Mouse (Mus musculus): ENCODE measurements around the gene 1700122O11Rik. TPM values are rescaled to one million over a fixed set of nuclear protein-coding genes. Genes with fewer than 3 reads are reported as not detected.

Gene 1700122O11Rik
- total RNA-seq (2022) = not detected

DNA sequence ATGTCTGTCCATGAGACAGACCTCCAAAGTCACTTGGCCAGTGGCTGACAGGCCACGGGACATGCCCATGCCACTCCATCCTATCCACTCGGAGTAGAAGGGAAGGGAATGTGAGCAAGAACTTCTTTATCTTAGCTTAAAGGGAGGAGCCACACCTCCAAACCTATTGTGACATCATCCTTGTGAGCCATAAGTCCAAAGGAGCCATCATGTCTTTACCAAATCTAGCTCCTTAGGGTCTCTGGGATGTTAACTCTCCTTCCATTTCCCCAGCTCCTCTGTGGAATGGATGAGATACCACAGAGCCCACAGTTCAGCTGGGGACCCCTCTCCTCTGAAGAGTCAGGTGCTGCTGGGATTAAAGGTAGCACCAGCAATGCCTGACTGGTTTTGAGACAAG, at the start of gene 1700122O11Rik:
Gene 1700122O11Rik, minus strand, starts transcription at position 101 of the 400 bp plus-strand sequence.
- no peak for DNase-seq (ENCODE audit: low spot score)

DNA sequence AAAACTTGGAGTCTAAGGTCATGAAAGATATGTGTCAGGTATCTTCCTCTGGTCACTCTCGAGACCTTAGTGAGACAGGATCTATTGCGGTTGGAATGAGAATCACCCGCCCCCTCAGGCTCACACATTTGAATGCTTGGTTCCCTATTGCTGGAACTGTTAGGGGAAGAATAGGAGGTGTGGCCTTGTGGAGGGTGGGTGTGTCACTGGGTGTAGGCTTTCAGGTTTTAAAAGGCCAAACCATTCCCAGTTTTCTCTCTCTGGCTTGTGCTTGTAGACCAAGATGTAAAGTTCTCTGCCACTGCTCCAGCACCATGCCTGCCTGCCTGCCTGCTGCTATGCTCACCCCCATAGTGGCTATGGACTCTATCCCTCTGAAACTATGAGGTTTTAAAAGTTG, 42.5 kb upstream of the 1700122O11Rik start:
- DNase-seq (ENCODE audit: low spot score) = no peak

DNA sequence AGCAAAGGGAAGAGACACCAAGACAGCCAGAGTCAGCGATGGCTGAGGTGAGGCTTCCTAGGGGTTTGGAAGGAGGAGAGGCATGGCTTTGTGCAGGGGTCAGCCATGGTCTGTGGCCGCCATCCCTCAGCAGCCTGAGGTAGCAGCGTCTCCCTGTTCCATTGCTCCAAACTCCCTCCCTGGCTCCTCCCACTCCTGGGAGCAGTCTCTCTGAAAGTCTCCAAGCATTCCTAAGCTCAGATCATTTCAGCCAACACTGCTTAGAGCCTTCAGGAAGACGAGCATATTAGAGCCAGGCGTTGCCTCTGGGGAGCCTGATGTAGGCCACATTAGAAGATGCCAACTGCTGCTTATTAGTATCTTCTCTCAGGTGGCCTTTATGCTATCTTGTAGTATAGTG, 29.6 kb upstream of the 1700122O11Rik start:
- no peak for DNase-seq (ENCODE audit: low spot score)

DNA sequence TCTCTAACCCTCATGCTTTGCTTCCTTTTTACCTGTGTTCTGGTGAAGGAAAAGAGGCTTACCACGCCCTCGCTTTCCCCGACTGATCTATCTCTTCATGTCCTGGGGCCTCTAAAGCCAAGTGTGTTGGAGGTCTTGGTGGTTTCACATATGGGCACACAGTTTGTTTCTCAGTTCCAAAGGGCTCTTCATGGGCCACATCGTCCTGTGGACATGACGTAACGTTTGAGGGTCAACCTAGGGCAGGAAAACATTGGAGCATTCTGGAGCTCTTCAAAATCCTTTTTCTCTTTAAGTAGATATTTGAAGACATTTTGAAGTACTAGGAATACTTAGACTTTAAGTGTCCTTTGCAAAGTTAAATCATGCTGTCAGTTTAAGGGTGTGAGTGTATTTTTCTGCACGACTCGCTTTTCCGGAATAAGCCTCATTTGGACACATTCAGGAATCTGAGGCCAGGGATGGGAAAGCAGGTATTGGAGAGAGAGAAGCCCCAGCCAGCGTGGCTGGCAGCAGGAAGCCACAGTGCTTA, 29.1 kb upstream of the 1700122O11Rik start:
- no peak for DNase-seq (ENCODE audit: low spot score)

DNA sequence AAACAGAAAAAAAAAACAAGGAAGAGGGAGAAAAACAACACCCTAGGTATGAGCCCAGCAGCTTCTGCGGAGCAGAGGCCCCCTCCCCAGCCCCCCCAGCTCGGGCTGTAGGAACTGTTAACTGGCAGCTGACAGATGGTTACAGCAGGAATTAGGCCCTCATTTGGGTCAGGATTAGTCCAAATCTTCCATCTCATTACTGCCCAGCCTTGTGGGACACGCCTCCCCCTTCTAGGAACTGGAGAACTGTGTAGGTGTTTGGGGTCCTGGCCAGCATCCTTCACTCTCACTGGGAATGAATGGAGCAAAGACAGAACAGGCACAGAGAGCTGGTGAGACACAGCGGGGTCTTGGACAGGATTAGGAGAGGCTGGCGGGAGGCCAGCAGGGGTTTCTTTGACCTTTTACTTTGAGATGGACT, 27.0 kb upstream of the 1700122O11Rik start:
- DNase-seq (ENCODE audit: low spot score) = no peak

DNA sequence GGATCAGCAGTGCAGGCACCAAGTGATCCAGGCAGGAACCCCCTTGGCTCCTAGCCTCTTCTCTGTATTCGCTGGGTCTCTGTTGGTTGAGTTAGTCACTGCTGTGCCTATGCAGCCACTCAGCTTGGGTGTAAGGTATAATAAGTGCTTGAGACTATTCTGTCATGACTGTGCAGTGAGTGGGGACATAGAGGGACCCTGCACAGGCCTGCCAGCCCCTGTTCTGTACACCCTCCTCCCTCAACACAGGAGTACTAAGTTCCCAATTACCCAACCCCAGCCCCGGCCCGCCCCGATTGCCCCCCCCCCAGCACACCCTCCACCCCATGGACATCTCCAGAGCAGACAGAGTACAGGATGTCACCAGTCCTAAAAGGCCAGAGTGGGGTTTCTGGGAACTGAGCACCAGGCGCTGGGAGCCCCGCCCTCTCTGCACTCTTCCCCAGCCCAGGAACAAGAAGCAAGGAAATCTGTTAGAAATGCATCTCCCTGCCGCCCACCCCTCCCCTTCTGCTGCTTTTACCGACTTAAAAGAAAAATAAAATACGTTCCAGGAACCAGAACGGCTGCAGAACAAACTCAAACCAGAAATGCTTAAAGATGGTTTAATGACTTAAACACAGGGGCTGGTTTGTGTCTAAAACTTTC, 26.2 kb upstream of the 1700122O11Rik start:
- no peak for DNase-seq (ENCODE audit: low spot score)

DNA sequence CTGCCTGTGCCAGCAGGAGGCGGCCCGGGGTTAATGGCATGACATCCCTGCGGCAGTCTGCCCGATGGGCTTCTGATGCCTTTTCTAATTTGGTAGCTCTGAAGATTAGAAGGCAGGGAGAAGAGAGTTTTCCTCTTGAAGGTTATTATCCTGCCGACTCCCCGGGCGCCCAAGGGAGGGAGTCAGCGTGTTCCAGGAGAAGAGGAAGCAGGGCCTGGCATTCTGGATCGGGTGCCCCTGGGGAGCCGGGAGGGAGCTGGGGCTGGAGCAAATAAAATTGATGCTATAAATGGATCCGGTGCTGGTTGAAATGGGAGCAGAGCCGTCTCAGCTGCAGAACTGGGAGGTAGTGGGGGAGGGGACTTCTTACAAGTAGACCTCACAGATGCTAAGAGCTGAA, 19.3 kb upstream of the 1700122O11Rik start:
- DNase-seq (ENCODE audit: low spot score) = peak; percentile 3

DNA sequence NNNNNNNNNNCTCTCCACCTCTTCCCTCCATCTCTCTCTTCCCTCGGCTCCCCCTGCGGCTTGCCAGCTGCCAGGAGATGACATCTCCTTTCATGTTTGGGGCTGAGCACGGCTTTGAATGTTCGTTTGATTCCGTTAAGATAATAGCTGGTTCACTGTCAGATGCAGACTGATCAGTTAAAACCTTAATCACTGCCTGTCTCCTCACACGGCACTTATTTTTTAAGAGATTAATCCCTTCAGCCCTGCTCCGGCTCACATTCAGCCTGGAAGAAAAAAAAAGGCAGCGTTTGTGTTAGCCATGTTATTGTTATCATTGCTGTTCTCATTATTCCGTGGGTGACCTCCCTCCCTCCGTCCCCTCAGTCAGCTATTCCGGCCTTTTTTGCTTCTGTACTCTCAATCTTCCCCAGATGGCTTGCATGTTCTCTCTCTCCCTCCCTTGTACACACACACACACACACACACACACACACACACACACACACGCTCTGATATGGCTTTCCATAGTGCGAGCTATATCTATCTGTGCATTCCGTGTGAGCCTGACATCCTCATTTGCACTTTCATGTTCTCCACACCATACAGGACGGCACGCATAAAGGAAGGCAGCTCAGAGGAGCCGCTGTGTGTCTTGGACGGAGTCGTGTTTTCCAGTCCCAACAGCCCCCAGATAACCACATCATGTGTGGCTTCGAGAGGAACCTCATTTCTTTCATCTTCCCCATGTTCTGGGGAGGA, 17.2 kb upstream of the 1700122O11Rik start:
- no peak for DNase-seq (ENCODE audit: low spot score)

DNA sequence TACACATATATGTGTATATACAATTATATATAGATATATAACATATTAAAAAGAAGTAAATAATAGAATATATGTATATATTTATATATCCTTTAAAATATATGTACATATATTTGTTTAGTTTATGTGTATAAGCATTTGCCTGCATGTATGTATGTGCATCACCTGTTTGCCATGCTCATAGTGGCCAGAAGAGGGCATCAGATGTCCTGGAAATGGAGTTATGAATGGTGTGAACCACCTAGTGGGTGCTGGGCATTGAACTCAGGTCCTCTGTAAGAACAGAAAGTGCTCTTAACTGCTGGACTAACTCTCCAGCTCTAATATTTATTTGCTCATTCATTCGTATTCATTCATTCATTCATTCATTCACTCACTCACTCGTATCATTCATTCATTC, 15.6 kb upstream of the 1700122O11Rik start:
- DNase-seq (ENCODE audit: low spot score) = no peak

DNA sequence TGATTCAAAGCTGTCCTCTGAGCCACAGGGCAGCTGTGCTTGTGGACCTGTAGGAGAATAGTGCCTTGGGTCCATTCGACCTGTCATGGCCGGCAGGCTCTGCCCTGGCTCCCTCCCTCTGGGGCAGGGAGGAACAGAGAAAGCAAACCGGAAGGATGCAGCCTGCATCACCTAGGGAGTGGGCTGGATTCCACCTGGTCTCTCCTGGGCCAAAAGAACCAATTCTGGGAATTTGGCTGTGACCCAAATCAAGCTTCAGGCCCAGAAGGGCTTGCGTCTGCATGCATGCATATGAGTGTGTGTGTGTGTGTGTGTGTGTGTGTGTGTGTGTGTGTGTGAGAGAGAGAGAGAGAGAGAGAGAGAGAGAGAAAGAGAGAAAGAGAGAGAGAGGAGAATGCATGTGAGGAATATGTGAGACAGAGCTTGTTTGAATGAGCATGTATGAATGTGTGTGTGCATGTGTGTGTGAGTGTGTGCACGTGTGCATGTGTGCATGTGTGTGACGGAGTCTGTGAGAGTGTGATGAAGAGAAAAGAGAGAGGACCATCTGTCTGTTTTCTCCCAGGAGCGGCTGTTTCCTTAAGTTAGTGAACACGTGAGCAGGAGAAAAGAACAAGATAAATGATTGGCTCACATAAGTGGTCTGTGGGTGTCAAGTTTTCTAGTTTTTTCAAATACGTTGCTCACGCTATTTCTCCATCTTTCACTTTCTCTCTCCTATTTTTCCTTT, 14.4 kb upstream of the 1700122O11Rik start:
- no peak for DNase-seq (ENCODE audit: low spot score)

DNA sequence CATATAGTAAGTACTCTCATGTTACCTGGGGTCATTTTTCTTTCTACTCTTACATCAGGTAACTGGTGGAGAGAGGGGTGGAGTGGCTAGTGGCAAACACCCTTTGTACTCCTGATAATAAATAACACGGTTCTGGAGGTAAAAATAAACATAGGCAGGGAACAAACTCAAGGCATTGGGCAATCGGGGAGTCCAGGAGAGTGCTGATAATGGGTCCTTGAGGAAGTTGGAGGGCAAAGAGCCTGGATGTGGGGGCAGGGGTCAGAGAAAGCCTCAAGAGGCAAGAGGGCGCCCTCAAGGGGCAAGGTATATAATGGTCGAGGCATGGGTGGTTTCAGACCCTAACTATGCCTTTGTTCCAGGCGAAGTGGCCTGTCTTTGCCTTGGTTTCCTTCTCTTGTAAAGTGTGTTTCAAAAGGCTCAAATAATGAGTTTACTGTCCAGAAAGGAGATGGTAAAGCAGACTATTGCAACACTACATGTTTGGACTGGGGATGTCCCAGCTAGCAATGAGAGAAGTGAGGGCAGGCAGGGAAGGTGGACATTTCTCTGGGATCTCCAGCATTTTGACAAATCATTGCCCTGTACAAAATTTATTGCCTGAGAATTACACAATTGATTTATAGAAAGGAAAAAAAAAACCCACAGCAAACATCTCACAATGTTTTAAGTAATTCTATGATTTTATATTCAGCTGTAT, 13.7 kb upstream of the 1700122O11Rik start:
- DNase-seq (ENCODE audit: low spot score) = no peak

DNA sequence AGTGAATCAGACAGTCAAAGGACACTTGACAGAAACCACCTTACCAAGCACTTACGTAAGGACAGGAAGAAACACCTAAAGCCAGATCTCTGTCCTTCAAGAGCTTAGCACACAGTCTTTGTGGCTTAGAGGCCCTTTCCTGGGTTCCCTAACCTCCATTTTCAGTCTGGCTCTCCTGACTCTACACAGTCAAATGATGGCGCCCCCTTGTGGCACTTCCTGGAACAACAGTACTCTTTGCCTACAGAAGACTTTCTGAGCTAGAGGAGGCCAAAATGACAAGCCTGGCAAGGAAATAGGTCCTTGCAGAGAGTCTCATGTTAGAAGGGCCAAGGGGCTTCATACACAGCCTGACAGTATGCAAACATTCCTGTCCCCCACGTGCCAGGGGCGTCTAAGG, 7.5 kb upstream of the 1700122O11Rik start:
- DNase-seq (ENCODE audit: low spot score) = peak; percentile 54

DNA sequence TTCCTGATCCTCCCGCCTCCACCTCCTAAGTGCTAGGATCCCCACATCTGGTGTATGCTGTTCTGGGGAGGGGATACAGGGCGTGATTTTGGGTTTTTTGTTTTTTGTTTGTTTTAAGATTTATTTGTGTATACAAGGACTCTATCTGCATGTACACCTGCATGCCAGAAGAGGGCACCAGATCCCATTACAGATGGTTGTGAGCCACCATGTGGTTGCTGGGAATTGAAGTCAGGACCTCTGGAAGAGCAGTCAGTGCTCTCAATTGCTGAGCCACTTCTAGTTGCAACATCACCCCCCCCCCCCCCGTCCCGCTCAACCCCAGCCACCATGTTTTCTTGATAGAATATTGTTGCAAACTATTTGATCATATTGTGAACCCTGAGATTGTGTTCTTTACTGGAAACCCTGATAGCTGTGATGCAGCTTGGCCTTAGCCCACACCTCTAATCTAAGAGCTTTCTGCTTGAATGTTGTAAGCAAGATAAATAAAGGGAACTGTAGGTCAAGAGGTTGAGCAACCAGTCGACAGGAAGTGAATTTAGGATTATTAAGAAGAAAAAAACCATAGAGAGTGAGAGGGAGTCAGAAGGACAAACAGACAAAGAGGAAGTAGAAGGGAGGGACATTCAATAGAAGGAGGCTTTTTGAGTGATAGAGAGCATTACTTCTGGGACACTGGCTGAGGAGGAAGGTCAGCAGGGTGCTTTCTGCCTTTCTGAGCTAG, 5.2 kb upstream of the 1700122O11Rik start:
- DNase-seq (ENCODE audit: low spot score) = no peak

DNA sequence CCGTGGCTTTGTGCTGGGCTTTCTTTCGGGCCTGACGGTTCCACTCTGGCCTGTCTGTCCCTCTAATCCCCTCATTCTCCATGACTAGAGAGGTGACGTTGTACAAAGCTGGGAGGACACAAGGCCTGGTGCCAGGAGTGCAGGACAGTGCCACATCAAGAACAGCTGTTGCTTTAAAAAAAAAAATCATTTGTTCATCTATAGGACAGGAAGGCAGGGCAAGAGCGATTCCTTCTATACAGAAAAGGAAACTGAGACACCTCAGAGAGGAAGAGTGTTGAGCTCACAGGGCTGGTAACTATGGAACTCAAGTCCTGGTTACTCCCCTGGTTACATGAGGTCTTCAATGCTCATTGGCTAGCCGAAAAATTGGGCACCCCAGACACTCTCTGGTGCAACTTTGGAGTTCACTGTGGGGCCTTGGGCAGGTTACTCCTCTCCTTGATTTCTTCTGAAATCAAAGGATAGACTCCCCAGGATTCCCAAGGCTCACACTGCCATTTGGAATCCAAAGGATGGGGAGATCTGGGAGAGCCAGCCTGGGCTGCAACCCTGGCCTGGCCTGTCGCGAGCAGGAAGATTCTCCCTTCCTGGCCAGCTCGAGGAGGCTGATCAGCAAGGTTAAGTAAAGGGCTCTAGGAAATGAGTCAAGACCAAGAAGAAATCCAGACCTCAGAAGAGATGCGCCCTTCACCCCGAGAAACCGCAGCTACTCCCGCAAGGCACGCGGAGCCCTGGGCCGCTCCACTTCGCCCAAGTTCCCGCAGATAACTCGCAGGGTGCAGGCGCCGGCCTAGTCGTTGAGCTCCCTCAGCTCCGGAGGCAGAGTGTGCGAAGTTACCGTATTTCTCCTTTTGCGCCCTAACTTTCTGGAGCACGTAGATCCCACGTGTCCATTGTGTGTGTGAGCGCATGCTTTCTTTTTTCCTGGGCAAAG, 3.5 kb upstream of the 1700122O11Rik start:
- peak; percentile 48 for DNase-seq (ENCODE audit: low spot score)

DNA sequence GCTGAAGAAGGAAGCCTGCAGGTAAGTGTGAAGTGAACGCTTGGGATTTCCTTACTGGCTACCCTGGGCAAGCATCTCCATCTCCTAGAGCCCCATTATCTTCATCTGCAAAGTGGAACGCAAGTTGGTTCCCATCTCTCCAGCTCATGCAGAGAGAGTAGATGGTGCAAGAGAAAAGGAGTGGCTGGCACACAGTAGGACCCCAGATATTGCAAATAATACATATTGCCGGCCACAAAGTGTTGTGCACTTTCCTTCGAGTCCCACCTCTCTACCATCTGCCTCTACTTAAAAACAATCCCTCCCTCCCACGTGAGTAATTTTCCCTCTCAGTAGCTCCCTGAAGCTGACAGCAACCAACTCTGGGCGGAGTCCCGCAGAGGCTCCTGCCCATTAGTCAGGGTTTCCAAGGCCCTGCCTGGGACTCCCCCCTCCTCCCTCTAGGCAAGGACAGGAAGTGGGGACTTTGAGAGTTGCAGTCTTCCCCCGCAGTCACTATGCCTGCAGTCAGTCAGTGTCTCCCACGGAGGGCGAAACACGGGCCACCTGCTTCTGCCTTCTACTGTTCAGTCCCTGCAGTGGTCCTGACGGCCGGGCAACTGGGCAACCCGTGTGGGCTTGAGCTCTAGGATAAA, 1.3 kb upstream of the 1700122O11Rik start:
- DNase-seq (ENCODE audit: low spot score) = peak; percentile 60

DNA sequence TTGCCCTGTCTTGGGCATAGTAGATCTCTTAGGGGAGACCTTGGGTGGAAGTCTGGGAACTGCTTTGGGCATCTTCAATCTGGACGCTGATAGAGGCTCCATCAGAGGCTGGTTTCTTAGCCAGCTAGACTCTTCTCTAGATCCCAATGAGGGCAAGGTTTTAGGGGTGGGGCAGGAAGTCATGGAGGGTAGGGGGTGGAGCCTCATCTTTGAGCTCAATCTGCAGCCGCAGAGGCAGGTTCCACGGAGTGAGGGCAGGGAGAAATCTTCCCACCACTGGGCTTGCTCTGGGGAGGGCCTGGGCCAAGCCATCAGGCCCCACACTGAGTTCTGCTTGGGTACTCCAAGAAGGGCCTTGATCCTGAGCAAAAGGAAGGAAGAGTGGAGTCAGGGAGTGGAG, 1.2 kb downstream of the 1700122O11Rik start:
- DNase-seq (ENCODE audit: low spot score) = no peak

DNA sequence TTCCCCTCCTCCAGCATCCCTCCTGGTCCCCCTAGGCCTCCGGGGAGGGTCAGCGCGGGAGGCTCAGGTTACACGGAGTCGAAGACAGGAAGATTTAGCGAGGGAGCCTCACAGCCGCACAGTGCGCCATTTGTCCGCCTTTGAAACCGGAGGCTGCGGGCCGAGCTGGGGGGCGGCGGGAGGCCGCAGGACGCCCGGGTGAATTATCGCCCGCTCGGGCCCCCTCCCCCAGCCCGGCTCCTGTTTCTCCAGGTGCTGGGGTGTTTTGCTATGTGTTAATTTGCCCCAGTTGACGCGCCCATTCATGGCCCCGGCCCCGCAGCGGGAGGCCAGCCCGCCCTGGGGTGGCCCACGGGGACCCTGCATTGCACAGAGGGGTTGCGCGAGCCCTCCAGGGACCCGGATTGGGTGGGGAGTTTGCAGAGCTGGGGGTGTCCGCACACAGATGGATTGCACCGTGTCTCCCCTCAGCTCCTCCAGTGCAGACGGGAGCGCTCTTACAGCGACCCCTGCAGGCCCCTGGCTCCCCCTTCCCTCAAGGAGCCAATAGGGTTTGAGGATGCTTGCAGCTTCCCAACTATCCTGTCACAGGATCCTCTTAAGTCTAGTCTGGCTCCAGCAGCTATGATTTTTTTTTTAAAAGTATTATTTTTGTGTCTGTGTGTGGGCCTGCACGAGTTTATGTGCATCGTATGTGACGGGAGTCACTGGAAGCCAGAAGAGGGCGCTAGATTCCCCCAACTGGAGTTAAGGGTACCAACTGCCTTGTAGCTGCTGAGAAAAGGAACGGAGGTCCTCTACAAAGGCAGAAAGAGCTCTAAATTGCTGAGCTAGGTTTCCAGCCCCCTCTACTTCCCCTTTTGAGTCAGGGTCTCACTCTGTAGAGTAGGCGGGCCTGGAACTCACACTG, 6.3 kb downstream of the 1700122O11Rik start:
- DNase-seq (ENCODE audit: low spot score) = no peak

DNA sequence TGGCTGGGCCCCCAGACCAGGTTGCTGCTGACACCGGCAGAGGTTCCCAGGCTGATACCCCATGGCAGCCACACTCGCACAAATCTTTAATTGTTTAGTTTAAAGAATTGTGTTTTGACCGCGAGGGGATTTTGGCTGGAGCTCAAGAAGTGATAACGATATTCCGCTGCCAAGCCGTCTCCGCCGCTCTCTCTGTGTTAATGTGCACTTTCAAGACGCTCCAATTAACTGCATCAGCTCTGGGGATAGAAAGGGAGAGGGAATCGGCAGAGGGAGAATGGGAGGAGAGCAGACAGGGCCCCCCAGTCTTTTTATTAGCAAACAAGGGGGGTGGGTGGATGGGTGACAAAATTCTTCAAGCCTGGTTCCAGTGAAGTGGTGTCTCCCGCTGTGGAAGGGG, 8.9 kb downstream of the 1700122O11Rik start:
- no peak for DNase-seq (ENCODE audit: low spot score)
